Mouse (Mus musculus): Measurements from ENCODE around the gene C87436. TPM values are rescaled to one million over a fixed set of nuclear protein-coding genes. Genes with fewer than 3 reads are reported as not detected.
"Not testable (repeated sequence)": the region's sequence is repeated elsewhere in the genome, so short reads cannot be mapped to it uniquely, and the experiment has no call there.

C87436 gene
- total and polyA plus RNA-seq, 2 experiments from 2014 or later, result 15.9 to 17.6 TPM

DNA sequence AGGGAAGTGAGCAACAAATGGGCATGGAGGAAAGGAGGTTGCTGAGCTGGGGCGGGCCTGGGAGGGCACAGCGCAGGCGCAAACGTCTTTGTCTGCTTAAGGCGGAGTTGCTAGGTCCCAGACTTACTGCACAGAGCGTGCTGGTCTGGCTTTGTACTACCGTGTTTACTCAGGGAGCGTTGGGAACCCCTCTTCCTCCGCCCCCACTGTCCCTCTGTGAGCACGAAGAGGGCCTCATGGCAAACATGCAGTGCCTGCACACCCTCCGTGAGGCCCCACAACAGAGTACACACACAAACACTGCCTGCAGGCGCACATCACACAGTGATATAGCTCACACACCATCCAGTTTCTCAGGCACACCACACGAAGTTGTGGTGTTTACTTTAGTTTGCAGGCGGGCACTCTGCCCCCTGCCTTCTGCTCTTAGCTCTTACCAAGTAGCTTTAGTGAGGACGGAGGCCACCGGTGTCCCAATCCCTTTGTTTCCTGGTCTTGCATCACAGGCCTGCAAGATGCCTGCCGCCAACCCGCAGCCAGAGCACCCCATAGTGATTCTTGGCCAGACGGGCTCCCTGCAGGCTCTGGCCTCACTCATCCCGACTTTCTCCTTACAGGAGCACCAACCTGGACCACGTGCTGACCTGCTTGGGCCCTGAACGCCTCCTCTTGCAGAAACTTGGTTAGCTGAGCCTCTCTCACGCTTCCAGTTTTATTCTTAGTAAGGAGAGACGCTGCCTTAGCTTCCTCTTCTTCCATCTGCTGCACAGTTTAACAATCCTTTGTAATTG is 49.4 kb downstream of the C87436 start:
- Histone ChIP-seq H3K27ac (peak overlapping the region; percentile 95), H3K4me1 (ENCODE audit: insufficient read depth, low read length) (peaks cover 16% of the 10 kb centered on the region), H3K36me3 (ENCODE audit: insufficient read depth, low read length) (no peaks in the 10 kb centered on the region), H3K4me2 (ENCODE audit: low read depth, low read length) (peak overlapping the region; percentile 46), H3K4me3 (ENCODE audit: low read length) (0 out of 2 replicates have a peak overlapping the region, but pooled peaks have one; percentile 3), H3K9me3 (ENCODE audit: low read length) (no peaks in the 10 kb centered on the region), H3K9ac (replicated peaks; ENCODE audit: low read length) (peak overlapping the region; percentile 47), H3K27me3 (ENCODE audit: insufficient read depth, low read length) (no peaks in the 10 kb centered on the region)
- DNase-seq (ENCODE audit: low spot score) (peak; percentile 86), ATAC-seq (peak; percentile 95)
- TF ChIP-seq CTCF (IDR thresholded peaks at IDR 0.05; ENCODE audit: low read depth), result peak; percentile 50
- WGBS, result 4% methylated on average over 24 of the region's 24 CpGs

DNA sequence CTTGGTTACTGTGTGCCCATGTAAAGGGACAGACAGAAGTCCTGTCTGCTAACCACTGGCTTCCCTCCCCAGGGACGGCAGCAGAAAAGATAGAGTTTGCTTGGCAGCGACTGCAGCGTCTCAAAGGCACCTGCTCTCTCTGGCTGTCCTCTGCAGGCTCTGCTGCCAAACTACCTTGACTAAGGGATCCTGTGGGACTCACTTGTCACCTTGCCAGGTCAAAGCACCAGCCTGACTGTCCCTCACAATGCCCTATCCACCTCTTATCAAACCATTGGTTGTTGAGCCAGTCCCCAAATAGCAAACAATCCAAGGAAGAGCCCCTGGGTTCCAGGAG is 49.9 kb downstream of the C87436 start:
- Histone ChIP-seq H3K4me1 (ENCODE audit: insufficient read depth, low read length) (peaks cover 16% of the 10 kb centered on the region), H3K27me3 (ENCODE audit: insufficient read depth, low read length) (no peaks in the 10 kb centered on the region), H3K9ac (replicated peaks; ENCODE audit: low read length) (peak overlapping the region; percentile 47), H3K27ac (peak overlapping the region; percentile 95), H3K4me3 (ENCODE audit: low read length) (no peak overlapping the region), H3K36me3 (ENCODE audit: insufficient read depth, low read length) (no peaks in the 10 kb centered on the region), H3K9me3 (ENCODE audit: low read length) (no peaks in the 10 kb centered on the region), H3K4me2 (ENCODE audit: low read depth, low read length) (peak overlapping the region; percentile 46)
- DNase-seq (ENCODE audit: low spot score) (peak; percentile 60), ATAC-seq (peak; percentile 25; the same call in 1 of the 2 replicates)
- no peak for TF ChIP-seq CTCF (IDR thresholded peaks at IDR 0.05; ENCODE audit: low read depth)
- 9% methylated on average over 3 of the region's 3 CpGs for WGBS

DNA sequence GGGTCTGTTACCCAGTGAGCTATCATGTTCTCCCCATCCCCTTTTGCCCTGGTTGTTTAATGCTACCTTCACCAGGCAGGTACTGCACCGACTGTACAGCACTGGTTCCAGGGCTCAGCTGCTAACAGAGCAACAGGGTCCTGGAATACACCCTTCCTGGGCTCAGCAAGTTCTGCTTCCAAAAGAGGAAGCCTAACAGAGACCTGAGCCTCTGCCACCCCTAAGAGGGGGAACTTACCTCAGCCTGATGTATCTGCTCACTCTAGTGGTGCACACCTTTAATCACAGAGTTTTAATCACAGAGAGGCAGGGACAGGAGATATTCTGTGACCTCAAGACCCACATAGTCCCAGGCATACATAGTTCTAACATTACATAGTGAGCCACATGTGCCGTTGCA is 51.8 kb downstream of the C87436 start:
- Histone ChIP-seq H3K4me3 (ENCODE audit: low read length) (no peak overlapping the region), H3K4me2 (ENCODE audit: low read depth, low read length) (no peak overlapping the region), H3K4me1 (ENCODE audit: insufficient read depth, low read length) (peaks cover 16% of the 10 kb centered on the region), H3K9ac (replicated peaks; ENCODE audit: low read length) (no peak overlapping the region), H3K9me3 (ENCODE audit: low read length) (no peaks in the 10 kb centered on the region), H3K27me3 (ENCODE audit: insufficient read depth, low read length) (no peaks in the 10 kb centered on the region), H3K27ac (no peak overlapping the region), H3K36me3 (ENCODE audit: insufficient read depth, low read length) (no peaks in the 10 kb centered on the region)
- DNase-seq (ENCODE audit: low spot score), result no peak
- TF ChIP-seq CTCF (IDR thresholded peaks at IDR 0.05; ENCODE audit: low read depth), result no peak
- WGBS, result 92% methylated on average over 2 of the region's 2 CpGs
- ATAC-seq, result no peak

DNA sequence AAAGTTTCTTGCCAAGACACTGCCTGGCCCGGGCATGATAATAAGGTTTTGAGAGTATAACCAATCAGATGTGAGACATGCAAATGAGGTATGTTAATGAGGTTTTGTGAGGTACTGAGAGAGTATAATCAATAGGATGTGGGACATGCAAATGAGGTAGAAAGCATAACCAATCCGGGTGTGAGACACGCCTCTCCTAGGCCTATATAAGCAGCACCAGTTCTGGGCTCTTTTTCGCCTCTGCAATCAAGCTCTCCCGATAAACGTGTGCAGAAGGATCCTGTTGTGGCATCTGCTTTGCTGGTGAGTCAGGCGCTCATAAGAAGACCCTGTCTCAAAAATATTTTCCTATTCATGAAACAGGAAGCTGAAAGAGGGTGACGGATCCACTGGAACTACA is 52.2 kb downstream of the C87436 start:
- H3K27ac ChIP-seq; DNase-seq (ENCODE audit: low spot score); H3K9ac ChIP-seq (replicated peaks; ENCODE audit: low read length); H3K9me3 ChIP-seq (ENCODE audit: low read length); H3K36me3 ChIP-seq (ENCODE audit: insufficient read depth, low read length); H3K4me3 ChIP-seq (ENCODE audit: low read length); H3K27me3 ChIP-seq (ENCODE audit: insufficient read depth, low read length); H3K4me2 ChIP-seq (ENCODE audit: low read depth, low read length); ATAC-seq: not testable (repeated sequence)
- peaks cover 16% of the 10 kb centered on the region for H3K4me1 ChIP-seq (ENCODE audit: insufficient read depth, low read length)
- WGBS, result 90% methylated on average over 8 of the region's 8 CpGs

DNA sequence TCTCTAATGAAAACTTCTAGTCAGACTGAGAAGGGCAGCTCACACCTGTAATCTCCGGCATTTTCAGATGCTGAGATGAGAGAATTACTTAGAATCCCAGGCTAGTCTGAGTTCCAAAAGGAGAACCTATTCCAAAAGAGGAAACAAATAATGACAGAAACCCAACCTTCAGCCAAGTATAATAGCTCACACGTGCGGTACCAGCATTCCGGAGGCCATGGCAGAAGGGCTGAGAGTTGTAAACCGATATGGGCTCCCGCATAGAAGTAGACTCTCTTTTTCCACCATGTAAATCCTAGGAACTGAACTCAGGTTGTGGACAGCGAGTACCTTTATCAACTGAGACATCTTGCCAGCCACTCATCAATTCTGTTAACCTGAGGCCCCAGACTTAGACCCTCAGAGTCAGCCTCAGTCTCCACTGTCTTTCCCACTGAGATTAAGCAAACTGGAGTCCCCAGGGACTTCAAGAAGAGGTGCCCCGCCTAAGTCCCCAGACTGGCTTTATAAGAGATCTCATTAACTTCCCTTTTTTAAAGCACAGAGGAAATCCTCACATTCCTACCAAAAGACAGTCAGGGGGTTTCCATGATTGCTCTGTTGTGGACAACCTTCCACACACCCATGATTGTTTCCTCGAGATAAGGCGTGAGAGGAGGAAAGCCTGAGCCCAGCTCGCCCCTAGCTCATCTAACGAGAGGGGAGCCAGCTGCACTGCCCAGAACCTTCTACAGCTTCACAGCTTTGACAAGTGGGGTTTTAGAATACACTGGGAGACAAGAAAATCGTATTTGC is 55.5 kb downstream of the C87436 start:
- TF ChIP-seq CTCF (IDR thresholded peaks at IDR 0.05; ENCODE audit: low read depth), result no peak
- H3K4me3 ChIP-seq (ENCODE audit: low read length), result no peak overlapping the region
- WGBS, result 83% methylated on average over 13 of the region's 13 CpGs
- no peak overlapping the region for H3K4me2 ChIP-seq (ENCODE audit: low read depth, low read length)
- no peaks in the 10 kb centered on the region for H3K36me3 ChIP-seq (ENCODE audit: insufficient read depth, low read length)
- no peak overlapping the region for H3K27ac ChIP-seq
- H3K4me1 ChIP-seq (ENCODE audit: insufficient read depth, low read length), result no peaks in the 10 kb centered on the region
- no peaks in the 10 kb centered on the region for H3K9me3 ChIP-seq (ENCODE audit: low read length)
- DNase-seq (ENCODE audit: low spot score) (no peak), ATAC-seq (no peak)
- no peak overlapping the region for H3K9ac ChIP-seq (replicated peaks; ENCODE audit: low read length)
- H3K27me3 ChIP-seq (ENCODE audit: insufficient read depth, low read length), result no peaks in the 10 kb centered on the region

DNA sequence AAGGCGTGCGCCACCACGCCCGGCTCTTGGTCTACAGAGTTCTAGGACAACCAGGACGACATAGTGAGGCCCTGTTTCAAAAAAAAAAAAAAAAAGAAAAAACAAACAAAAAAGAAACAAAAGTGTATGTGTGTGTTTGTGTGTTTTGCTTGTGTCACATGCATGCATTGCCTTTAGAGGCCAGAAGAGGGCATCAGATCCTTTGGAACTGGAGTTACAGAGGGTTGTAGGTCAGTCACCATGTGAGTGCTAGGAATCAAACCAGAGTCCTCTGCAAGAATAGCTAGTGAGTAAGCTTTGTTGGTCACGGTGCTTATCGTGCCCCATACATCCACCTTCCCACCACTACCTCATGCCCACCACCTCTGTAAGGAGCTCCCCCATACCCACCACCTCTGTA is 56.6 kb downstream of the C87436 start:
- Histone ChIP-seq H3K36me3 (ENCODE audit: insufficient read depth, low read length) (no peaks in the 10 kb centered on the region), H3K4me1 (ENCODE audit: insufficient read depth, low read length) (no peaks in the 10 kb centered on the region), H3K9me3 (ENCODE audit: low read length) (no peaks in the 10 kb centered on the region), H3K27me3 (ENCODE audit: insufficient read depth, low read length) (no peaks in the 10 kb centered on the region), H3K27ac (no peak overlapping the region), H3K9ac (replicated peaks; ENCODE audit: low read length) (no peak overlapping the region), H3K4me2 (ENCODE audit: low read depth, low read length) (no peak overlapping the region), H3K4me3 (ENCODE audit: low read length) (no peak overlapping the region)
- ATAC-seq (no peak), DNase-seq (ENCODE audit: low spot score) (no peak)
- WGBS, result 94% methylated on average over 7 of the region's 7 CpGs
- 0 out of 2 replicates have a peak, but pooled peaks have one; percentile 15 for TF ChIP-seq CTCF (IDR thresholded peaks at IDR 0.05; ENCODE audit: low read depth)

All from hindbrain, postnatal 0 days (tissue).